ENCODE assay signal across 10 mouse cellular contexts in genomic region chr12:70656805-70657492, GRCm38 (mm10).
A peak's percentile ranks its signal among the peaks of the same experiment; 100 is the strongest.
DNase-seq lines count a peak whose midpoint lies in the region; ATAC-seq lines count a peak whose summit lies in the region.
"Had no signal": no experiment of that assay in that cellular context is flagged by ENCODE, and none has a peak within 500 bp of the region (broad histone marks: within the 10 kb centered on the region; RNA-seq: fewer than 3 reads in every experiment).

No protein-coding gene starts in this region.

- no peak for ATAC-seq in heart, embryonic 11.5 days (replicated peaks; ENCODE audit: insufficient number of reproducible peaks, low FRiP score, low TSS enrichment)
- ATAC-seq in embryonic facial prominence, embryonic 14.5 days (ENCODE audit: low read depth), result no peak
- peak; percentile 66; the same call in 1 of the 2 replicates for ATAC-seq in heart, embryonic 16.5 days (replicated peaks; ENCODE audit: extremely low read depth, insufficient read depth, low FRiP score)

- H3K27ac ChIP-seq in heart, embryonic 11.5 days (ENCODE audit: low read depth, low read length), result no peak overlapping the region
- 0 out of 2 replicates have a peak overlapping the region, but pooled peaks have one; percentile 28 for H3K27ac ChIP-seq in embryonic facial prominence, embryonic 14.5 days (replicated peaks; ENCODE audit: low read depth, low read length)
- H3K27ac ChIP-seq in heart, embryonic 16.5 days (ENCODE audit: low read length), result peak overlapping the region; percentile 64

- H3K9ac ChIP-seq in heart, embryonic 11.5 days (ENCODE audit: low read depth, low read length), result no peak overlapping the region
- H3K9ac ChIP-seq in embryonic facial prominence, embryonic 14.5 days (ENCODE audit: low read depth, low read length), result no peak overlapping the region
- H3K9ac ChIP-seq in heart, embryonic 16.5 days (ENCODE audit: low read length), result peak overlapping the region; percentile 16; the same call in 1 of the 2 replicates

- no peak overlapping the region for H3K4me3 ChIP-seq in heart, embryonic 11.5 days (ENCODE audit: low read depth, low read length)
- H3K4me3 ChIP-seq in embryonic facial prominence, embryonic 14.5 days (ENCODE audit: low read depth, low read length), result no peak overlapping the region
- H3K4me3 ChIP-seq in heart, embryonic 16.5 days (ENCODE audit: low read length), result no peak overlapping the region

- no peak overlapping the region for H3K4me2 ChIP-seq in heart, embryonic 11.5 days
- H3K4me2 ChIP-seq in embryonic facial prominence, embryonic 14.5 days (ENCODE audit: low read depth, low read length), result no peak overlapping the region
- H3K4me2 ChIP-seq in heart, embryonic 16.5 days (ENCODE audit: low read depth, low read length), result no peak overlapping the region

- peaks cover 12% of the 10 kb centered on the region; the same call in 1 of the 2 replicates for H3K4me1 ChIP-seq in heart, embryonic 11.5 days (ENCODE audit: control insufficient read depth, insufficient read depth, low read length)
- H3K4me1 ChIP-seq in embryonic facial prominence, embryonic 14.5 days (ENCODE audit: control insufficient read depth, insufficient read depth, low read length), result peaks cover 10% of the 10 kb centered on the region
- peaks cover 33% of the 10 kb centered on the region for H3K4me1 ChIP-seq in heart, embryonic 16.5 days (ENCODE audit: control insufficient read depth, insufficient read depth, low read length)

- no peaks in the 10 kb centered on the region for H3K27me3 ChIP-seq in heart, embryonic 11.5 days (ENCODE audit: control insufficient read depth, insufficient read depth, low read length)
- no peaks in the 10 kb centered on the region for H3K27me3 ChIP-seq in embryonic facial prominence, embryonic 14.5 days (replicated peaks; ENCODE audit: control insufficient read depth, insufficient read depth, low read length)
- H3K27me3 ChIP-seq in heart, embryonic 16.5 days (ENCODE audit: control insufficient read depth, insufficient read depth, low read length), result no peaks in the 10 kb centered on the region

- no peaks in the 10 kb centered on the region for H3K36me3 ChIP-seq in heart, embryonic 11.5 days (ENCODE audit: control insufficient read depth, insufficient read depth, low read length)
- H3K36me3 ChIP-seq in embryonic facial prominence, embryonic 14.5 days (ENCODE audit: control insufficient read depth, insufficient read depth, low read length), result no peaks in the 10 kb centered on the region
- H3K36me3 ChIP-seq in heart, embryonic 16.5 days (ENCODE audit: control insufficient read depth, insufficient read depth), result no peaks in the 10 kb centered on the region

- H3K9me3 ChIP-seq in heart, embryonic 11.5 days (replicated peaks; ENCODE audit: control insufficient read depth, low read length), result no peaks in the 10 kb centered on the region
- no peaks in the 10 kb centered on the region for H3K9me3 ChIP-seq in embryonic facial prominence, embryonic 14.5 days (ENCODE audit: control insufficient read depth, low read length)
- no peaks in the 10 kb centered on the region for H3K9me3 ChIP-seq in heart, embryonic 16.5 days (replicated peaks; ENCODE audit: control insufficient read depth, low read length)

- peak; percentile 95 for DNase-seq in heart, adult 11 months
- DNase-seq in embryonic facial prominence, embryonic 14.5 days (ENCODE audit: low spot score), result peak; percentile 54
- DNase-seq in skeletal muscle tissue, adult 2 months (ENCODE audit: low read depth, low spot score), result peak; percentile 54
- DNase-seq in layer of hippocampus, adult 8-10 months (ENCODE audit: low spot score in 2 of 2), result no peak
- DNase-seq in yolk sac, embryonic 10.5 days (ENCODE audit: low spot score), result no peak
- DNase-seq in ovary, postnatal 36 days (ENCODE audit: low spot score), result no peak
- DNase-seq: kidney, adult 9 months; liver had no signal

- WGBS in heart, embryonic 11.5 days (ENCODE audit: insufficient replicate concordance), result 54% methylated on average over 7 of the region's 7 CpGs
- WGBS in embryonic facial prominence, embryonic 14.5 days, result 38% methylated on average over 7 of the region's 7 CpGs
- WGBS in heart, embryonic 16.5 days, result 45% methylated on average over 7 of the region's 7 CpGs

Comparison
In these comparisons a context has a peak if more than half of its experiments do, and no peak if none do; other contexts are left out.
1. DNase-seq: peak in heart, adult 11 months (single experiment), embryonic facial prominence, embryonic 14.5 days (single experiment) and skeletal muscle tissue, adult 2 months (single experiment); none in layer of hippocampus, adult 8-10 months (0 of 2), yolk sac, embryonic 10.5 days (single experiment) and ovary, postnatal 36 days (single experiment).